Mouse (Mus musculus) limb, embryonic 14.5 days (tissue): ENCODE measurements around the gene Abcc3. TPM values are rescaled to one million over a fixed set of nuclear protein-coding genes. Genes with fewer than 3 reads are reported as not detected.

Source experiments
- ATAC-seq: fragments of 200-750 bp; cut with Nextera tagmentation; 2 replicates; pipeline ENCODE4 v1.8.0; 2017; ENCODE audit warnings: low read depth, moderate number of reproducible peaks, moderate TSS enrichment; ENCODE audit not compliant: low FRiP score
- DNase-seq: peaks from one replicate; pipeline ENCODE4 v3.0.0-alpha.2; 2015; ENCODE audit warnings: low spot score
- H3K27ac ChIP-seq: fragments of 300-500 bp; sonication (generic); replicated peaks from 2 replicates; pipeline ENCODE4 v1.5.1; 2014; ENCODE audit warnings: low read depth, mild to moderate bottlenecking, low read length, moderate library complexity, mixed read lengths
- H3K27me3 ChIP-seq: fragments of 300-500 bp; sonication (generic); 2 replicates; pipeline ENCODE4 v1.6.1; 2014; ENCODE audit warnings: low read length, mixed read lengths; ENCODE audit not compliant: control insufficient read depth, insufficient read depth
- H3K36me3 ChIP-seq: fragments of 300-500 bp; sonication (generic); 2 replicates; pipeline ENCODE4 v1.6.1; 2014; ENCODE audit warnings: mild to moderate bottlenecking, low read length, moderate library complexity, mixed read lengths; ENCODE audit not compliant: control insufficient read depth, insufficient read depth
- H3K4me1 ChIP-seq: fragments of 300-500 bp; sonication (generic); 2 replicates; pipeline ENCODE4 v1.6.1; 2014; ENCODE audit warnings: antibody characterized with exemption, low read length, mixed read lengths; ENCODE audit not compliant: control insufficient read depth, insufficient read depth
- H3K4me2 ChIP-seq: fragments of 300-500 bp; sonication (generic); replicated peaks from 2 replicates; pipeline ENCODE4 v1.6.1; 2014; ENCODE audit warnings: low read depth, mild to moderate bottlenecking, low read length, moderate library complexity; ENCODE audit not compliant: severe bottlenecking
- H3K4me3 ChIP-seq: fragments of 300-500 bp; sonication (generic); replicated peaks from 2 replicates; pipeline ENCODE4 v1.5.1; 2014; ENCODE audit warnings: low read length
- H3K9ac ChIP-seq: fragments of 300-500 bp; sonication (generic); 2 replicates; pipeline ENCODE4 v1.6.1; 2014; ENCODE audit warnings: mild to moderate bottlenecking, low read depth, low read length, moderate library complexity; ENCODE audit not compliant: severe bottlenecking
- H3K9me3 ChIP-seq: fragments of 300-500 bp; sonication (generic); 2 replicates; pipeline ENCODE4 v1.6.1; 2016; ENCODE audit warnings: low read length; ENCODE audit not compliant: control insufficient read depth
- POLR2A ChIP-seq: fragments of 200-500 bp; IDR thresholded peaks from 2 replicates; pipeline ENCODE4 v1.8.0; 2012; ENCODE audit warnings: inconsistent platforms, mild to moderate bottlenecking, moderate library complexity, borderline replicate concordance; ENCODE audit not compliant: insufficient read depth, insufficient read length; ENCODE audit errors: extremely low read depth
- WGBS: fragments of 180-500 bp; shearing (Covaris S2); extraction: QIAGEN DNeasy Blood & Tissue Kit; methylation state at CpG from one replicate; pipeline ENCODE4 v1.1.7; 2014; 5-methylcytosine and 5-hydroxymethylcytosine counted together
- polyA plus RNA-seq, 2 experiments: library from polyadenylated mRNA; depleted of rRNA in 1 of 2; stranded (reverse) in 1 of 2; unstranded in 1 of 2; fragments of >200 nt; fragmentation: Nextera tagmentation in 1 of 2; extraction: Ambion mirVana in 1 of 2; gene quantifications; 2 replicates each; pipeline versions ENCODE4 v1.2.1 to v1.2.3; 2012 to 2014

Abcc3 gene
- polyA plus RNA-seq, 2 experiments, result 1.0 to 1.3 TPM

- no peak overlapping the region for H3K9ac ChIP-seq
- no peak for TF ChIP-seq POLR2A
- no peak overlapping the region for H3K27ac ChIP-seq
- DNase-seq (peak; percentile 22), ATAC-seq (no peak)
- no peak overlapping the region for H3K4me3 ChIP-seq
- 11% methylated on average over 12 of the region's 12 CpGs for WGBS
- H3K9me3 ChIP-seq, result no peaks in the 10 kb centered on the region
- no peaks in the 10 kb centered on the region for H3K36me3 ChIP-seq
- peaks cover 7% of the 10 kb centered on the region; the same call in 1 of the 2 replicates for H3K4me1 ChIP-seq
- H3K4me2 ChIP-seq, result no peak overlapping the region
- H3K27me3 ChIP-seq, result no peaks in the 10 kb centered on the region
These were observed 6.6 kb downstream of the Abcc3 start for GRCm38 (mm10) chr11:94385977-94386771.

- H3K36me3 ChIP-seq, result no peaks in the 10 kb centered on the region
These were observed 13.1 kb downstream of the Abcc3 start for GRCm38 (mm10) chr11:94379736-94380135.

DNA sequence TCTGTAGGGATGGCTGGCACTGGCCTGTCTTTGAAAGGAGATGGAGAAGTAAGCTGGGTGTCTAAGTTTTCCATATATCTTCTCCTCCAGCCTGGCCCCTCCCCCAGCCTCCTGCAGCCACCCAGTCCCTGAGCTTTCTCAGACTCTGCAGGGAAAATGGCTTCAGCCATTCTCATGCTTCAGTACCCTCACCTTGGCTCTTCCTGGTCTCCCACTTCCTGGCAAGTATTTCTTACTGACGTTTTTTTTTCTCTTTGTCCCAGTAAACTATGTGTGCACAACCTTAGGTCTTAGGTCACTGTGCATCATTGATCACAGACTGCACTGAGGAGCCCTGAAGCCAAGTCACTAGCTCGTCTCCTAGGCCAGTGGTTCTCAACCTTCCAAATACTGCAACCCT lies 13.7 kb downstream of the Abcc3 start:
- ATAC-seq (no peak), DNase-seq (no peak)
- WGBS, result 37% methylated on average over 2 of the region's 2 CpGs
- Histone ChIP-seq H3K4me1 (no peaks in the 10 kb centered on the region), H3K9me3 (no peaks in the 10 kb centered on the region), H3K27ac (no peak overlapping the region), H3K9ac (no peak overlapping the region), H3K27me3 (no peaks in the 10 kb centered on the region), H3K36me3 (no peaks in the 10 kb centered on the region), H3K4me3 (no peak overlapping the region), H3K4me2 (no peak overlapping the region)
- TF ChIP-seq POLR2A, result no peak

More at GRCm38 (mm10) chr11:94379736-94380135, 13.1 kb downstream of the Abcc3 start:
- no peak overlapping the region for H3K4me2 ChIP-seq
- ATAC-seq, result no peak
- no peaks in the 10 kb centered on the region for H3K9me3 ChIP-seq
- H3K4me3 ChIP-seq, result no peak overlapping the region
- H3K27me3 ChIP-seq, result no peaks in the 10 kb centered on the region
- H3K9ac ChIP-seq, result no peak overlapping the region
- no peaks in the 10 kb centered on the region for H3K4me1 ChIP-seq
- H3K27ac ChIP-seq, result no peak overlapping the region
- DNase-seq, result no peak
- WGBS, result 65% methylated on average over 8 of the region's 8 CpGs
- TF ChIP-seq POLR2A, result no peak

DNA sequence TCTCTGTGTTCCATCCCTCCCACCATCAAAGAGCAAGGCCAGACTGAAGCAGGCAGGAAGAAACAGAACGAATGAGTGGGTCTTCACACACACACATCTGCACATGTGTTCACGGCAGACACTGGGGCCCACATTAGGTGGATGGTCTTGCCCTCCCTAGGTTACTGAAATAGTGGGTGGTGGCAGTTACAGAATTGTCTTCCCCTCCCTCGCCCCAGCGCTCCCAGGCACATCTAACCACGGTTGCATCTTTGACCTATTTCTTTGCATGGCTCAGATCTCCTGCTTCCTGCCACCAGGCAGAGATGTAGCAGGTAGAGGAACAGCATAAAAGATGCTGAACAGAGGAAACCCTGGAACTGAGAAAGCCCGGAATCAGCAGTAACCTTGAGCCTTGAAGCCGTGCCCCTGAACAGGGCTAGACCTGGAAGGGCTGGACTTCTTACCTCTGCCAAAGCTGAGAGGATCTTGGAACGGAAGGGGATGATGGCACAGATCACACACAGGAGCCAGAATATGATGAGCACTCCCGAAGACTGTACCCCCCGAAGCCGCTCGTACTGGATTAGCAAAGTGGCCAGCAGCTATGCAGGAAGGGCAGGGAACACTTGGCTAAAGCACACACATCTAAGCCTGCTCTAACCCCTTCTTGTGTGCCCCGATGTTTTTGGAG lies 18.4 kb downstream of the Abcc3 start:
- Histone ChIP-seq H3K4me1 (no peaks in the 10 kb centered on the region), H3K9me3 (no peaks in the 10 kb centered on the region), H3K4me2 (no peak overlapping the region), H3K27me3 (no peaks in the 10 kb centered on the region), H3K27ac (no peak overlapping the region), H3K9ac (no peak overlapping the region), H3K36me3 (no peaks in the 10 kb centered on the region), H3K4me3 (no peak overlapping the region)
- DNase-seq (no peak), ATAC-seq (no peak)
- no peak for TF ChIP-seq POLR2A
- WGBS, result 85% methylated on average over 13 of the region's 13 CpGs

GRCm38 (mm10) chr11:94370809-94371208 lies 22.0 kb downstream of the Abcc3 start:
- no peak for TF ChIP-seq POLR2A
- H3K4me1 ChIP-seq, result no peaks in the 10 kb centered on the region
- H3K27ac ChIP-seq, result no peak overlapping the region
- H3K4me3 ChIP-seq, result no peak overlapping the region
- DNase-seq, result no peak
- H3K27me3 ChIP-seq, result no peaks in the 10 kb centered on the region
- H3K9ac ChIP-seq, result no peak overlapping the region
- ATAC-seq, result no peak
- H3K9me3 ChIP-seq, result no peaks in the 10 kb centered on the region
- H3K4me2 ChIP-seq, result no peak overlapping the region
- WGBS, result 23% methylated on average over 5 of the region's 5 CpGs
- H3K36me3 ChIP-seq, result no peaks in the 10 kb centered on the region
